Mouse (Mus musculus): ENCODE results near the gene Amy2a1.
"Not testable (repeated sequence)": the region's sequence is repeated elsewhere in the genome, so short reads cannot be mapped to it uniquely, and the experiment has no call there.

DNA sequence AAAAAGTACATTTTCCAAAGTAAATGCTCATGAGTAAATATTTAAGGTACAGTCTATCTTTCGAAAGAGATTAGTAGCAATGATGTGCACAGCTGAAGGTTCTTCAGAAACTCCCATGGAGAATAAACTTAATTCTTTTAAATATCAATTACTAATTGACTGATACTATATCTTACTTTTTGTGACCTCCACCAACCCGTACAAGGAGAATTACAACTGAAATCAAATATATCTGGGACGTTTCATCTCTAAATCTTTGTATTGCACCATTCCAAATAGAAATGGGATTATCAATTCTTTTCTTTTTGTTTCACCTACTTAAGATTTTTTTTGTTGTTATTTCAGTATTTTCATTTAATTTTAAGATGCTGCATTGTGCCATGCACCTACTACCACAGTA, at the start of gene Amy2a1:
- not testable (repeated sequence) for TF ChIP-seq CTCF, EP300 (IDR thresholded peaks at IDR 0.05; ENCODE audit: low read depth)
